ENCODE assay signal across 8 mouse cellular contexts in genomic region chr11:77077792-77078191, GRCm38 (mm10). TPM values are rescaled to one million over a fixed set of nuclear protein-coding genes. Genes with fewer than 3 reads are reported as not detected.
DNase-seq lines count a peak whose midpoint lies in the region; ATAC-seq and TF ChIP-seq lines count a peak whose summit lies in the region.

No protein-coding gene starts in this region.

- no peaks in the 10 kb centered on the region for H3K9me3 ChIP-seq in erythroblast, embryonic 14.5 days (ENCODE audit: control insufficient read depth, low read length)
- H3K9me3 ChIP-seq in kidney, postnatal 0 days (replicated peaks; ENCODE audit: low read length), result no peaks in the 10 kb centered on the region
- no peaks in the 10 kb centered on the region for H3K9me3 ChIP-seq in midbrain, embryonic 14.5 days (ENCODE audit: control insufficient read depth, low read length)

- H3K36me3 ChIP-seq in thymus, adult 2 months (ENCODE audit: control insufficient read depth, insufficient read depth, low read length), result peaks cover 11% of the 10 kb centered on the region; the same call in 1 of the 2 replicates
- H3K36me3 ChIP-seq in erythroblast, embryonic 14.5 days (ENCODE audit: control insufficient read depth), result peaks cover 26% of the 10 kb centered on the region
- H3K36me3 ChIP-seq in kidney, postnatal 0 days (ENCODE audit: insufficient read depth, low read length), result peaks cover 15% of the 10 kb centered on the region; the same call in 1 of the 2 replicates
- peaks cover 23% of the 10 kb centered on the region for H3K36me3 ChIP-seq in midbrain, embryonic 14.5 days (ENCODE audit: control insufficient read depth, insufficient read depth, low read length)

- peaks cover 4% of the 10 kb centered on the region for H3K4me1 ChIP-seq in thymus, adult 2 months (replicated peaks; ENCODE audit: control insufficient read depth, insufficient read depth, low read length)
- peaks cover 15% of the 10 kb centered on the region for H3K4me1 ChIP-seq in erythroblast, embryonic 14.5 days (ENCODE audit: control insufficient read depth)
- 0 out of 2 replicates have a peak, but pooled peaks cover 3% of the 10 kb centered on the region for H3K4me1 ChIP-seq in kidney, postnatal 0 days (replicated peaks; ENCODE audit: insufficient read depth, low read length)
- peaks cover 4% of the 10 kb centered on the region; the same call in 1 of the 2 replicates for H3K4me1 ChIP-seq in midbrain, embryonic 14.5 days (ENCODE audit: control insufficient read depth, insufficient read depth, low read length)

- no peak for TF ChIP-seq POLR2A in thymus, adult 2 months (IDR thresholded peaks at IDR 0.05; ENCODE audit: control insufficient read depth, extremely low read depth, insufficient read depth, low read length, poor library complexity)

- DNase-seq in frontal cortex, postnatal 36 days (ENCODE audit: low spot score in 2 of 2), result no peak
- peak; percentile 17 for DNase-seq in thymus, adult 2 months
- DNase-seq in thymus, postnatal 0 days (ENCODE audit: low spot score), result no peak
- DNase-seq in kidney, postnatal 0 days (ENCODE audit: low spot score), result peak; percentile 27
- no peak for DNase-seq in midbrain, embryonic 14.5 days
- no peak for DNase-seq in adipocyte (ENCODE audit: low spot score)

- WGBS in thymus, adult 2 months, result under 1% methylated on average over 16 of the region's 16 CpGs
- 4% methylated on average over 16 of the region's 16 CpGs for WGBS in kidney, postnatal 0 days
- WGBS in midbrain, embryonic 14.5 days, result 4% methylated on average over 16 of the region's 16 CpGs

- TF ChIP-seq CTCF in thymus, adult 2 months (IDR thresholded peaks at IDR 0.05; ENCODE audit: borderline replicate concordance, control insufficient read depth, extremely low read depth, insufficient read depth, low read length, poor library complexity), result no peak
- no peak for TF ChIP-seq CTCF in kidney, postnatal 0 days (IDR thresholded peaks at IDR 0.05; ENCODE audit: low read depth)

- H3K27me3 ChIP-seq in thymus, adult 2 months (ENCODE audit: control insufficient read depth, insufficient read depth, low read length), result no peaks in the 10 kb centered on the region
- H3K27me3 ChIP-seq in erythroblast, embryonic 14.5 days (ENCODE audit: control insufficient read depth), result peaks cover 16% of the 10 kb centered on the region
- H3K27me3 ChIP-seq in kidney, postnatal 0 days (ENCODE audit: insufficient read depth, low read length), result no peaks in the 10 kb centered on the region
- H3K27me3 ChIP-seq in midbrain, embryonic 14.5 days (ENCODE audit: control insufficient read depth, insufficient read depth, low read length), result no peaks in the 10 kb centered on the region

- H3K4me2 ChIP-seq in kidney, postnatal 0 days (ENCODE audit: low read length), result peak overlapping the region; percentile 76
- peak overlapping the region; percentile 94 for H3K4me2 ChIP-seq in midbrain, embryonic 14.5 days (ENCODE audit: low read length)

- H3K9ac ChIP-seq in kidney, postnatal 0 days (ENCODE audit: low read depth, low read length), result peak overlapping the region; percentile 76
- peak overlapping the region; percentile 73 for H3K9ac ChIP-seq in midbrain, embryonic 14.5 days (replicated peaks; ENCODE audit: low read length)

- peak; percentile 23; the same call in 1 of the 2 replicates for ATAC-seq in frontal cortex, adult (ENCODE audit: low TSS enrichment)
- 0 out of 2 replicates have a peak, but pooled peaks have one; percentile 10 for ATAC-seq in kidney, postnatal 0 days (replicated peaks; ENCODE audit: low FRiP score, low read depth)
- ATAC-seq in midbrain, embryonic 14.5 days (ENCODE audit: low FRiP score, low TSS enrichment), result no peak

- peak overlapping the region; percentile 14; the same call in 1 of the 2 replicates for H3K27ac ChIP-seq in thymus, adult 2 months (ENCODE audit: control insufficient read depth, insufficient read depth, low read length)
- peak overlapping the region; percentile 88 for H3K27ac ChIP-seq in kidney, postnatal 0 days
- H3K27ac ChIP-seq in midbrain, embryonic 14.5 days (replicated peaks; ENCODE audit: low read depth, low read length), result peak overlapping the region; percentile 92

- peak overlapping the region; percentile 94 for H3K4me3 ChIP-seq in thymus, adult 2 months (ENCODE audit: control insufficient read depth, insufficient read depth, low read length)
- peak overlapping the region; percentile 97 for H3K4me3 ChIP-seq in erythroblast, embryonic 14.5 days (replicated peaks)
- H3K4me3 ChIP-seq in kidney, postnatal 0 days (replicated peaks; ENCODE audit: low read depth, low read length), result peak overlapping the region; percentile 93
- H3K4me3 ChIP-seq in midbrain, embryonic 14.5 days (replicated peaks; ENCODE audit: low read depth, low read length), result peak overlapping the region; percentile 83

RNA-seq across cellular contexts. Expression of gene Nsrp1, which starts 0.4 kb away (rescaled TPM):
- polyA plus RNA-seq in thymus, adult 2 months (2012; rRNA removed), result 1.3 and 1.7 TPM in 2 replicates
- 87.0 and 90.7 TPM in 2 replicates for polyA plus RNA-seq in thymus, postnatal 0 days (2015; fragmentation: Nextera tagmentation; extraction: Ambion mirVana)
- 0.49 and 0.65 TPM in 2 replicates for polyA plus RNA-seq in erythroblast, embryonic 14.5 days (2012)
- 76.3 TPM in 2 replicates for polyA plus RNA-seq in kidney, postnatal 0 days (2015; fragmentation: Nextera tagmentation; extraction: Ambion mirVana)
- 50.5 and 54.7 TPM in 2 replicates for polyA plus RNA-seq in midbrain, embryonic 14.5 days (2014; fragmentation: Nextera tagmentation; extraction: Ambion mirVana)

Comparison
In these comparisons a context has a peak if more than half of its experiments do, and no peak if none do; other contexts are left out.
1. DNase-seq: peak in thymus, adult 2 months (single experiment) and kidney, postnatal 0 days (single experiment); none in frontal cortex, postnatal 36 days (0 of 2), thymus, postnatal 0 days (single experiment), midbrain, embryonic 14.5 days (single experiment) and adipocyte (single experiment).
2. RNA of gene Nsrp1, which starts 0.4 kb away (polyA plus RNA-seq): 87.0 to 90.7 TPM in thymus, postnatal 0 days, 76.3 TPM in kidney, postnatal 0 days and 50.5 to 54.7 TPM in midbrain, embryonic 14.5 days; 1.3 to 1.7 TPM in thymus, adult 2 months and 0.49 to 0.65 TPM in erythroblast, embryonic 14.5 days; every median in the first group is over 10 times any median in the second.
3. H3K27ac ChIP-seq: peak in every context shown above with its lines; median percentile 92 in midbrain, embryonic 14.5 days; 88 in kidney, postnatal 0 days; 14 in thymus, adult 2 months.
4. Peak in every context shown above with its lines, with median percentiles within 50 percentile points of each other: H3K4me3 ChIP-seq.